Mouse (Mus musculus): Measurements from ENCODE around the gene Scap. TPM values are rescaled to one million over a fixed set of nuclear protein-coding genes. Genes with fewer than 3 reads are reported as not detected.
"Not testable (repeated sequence)": the region's sequence is repeated elsewhere in the genome, so short reads cannot be mapped to it uniquely, and the experiment has no call there.

Scap gene
- polyA plus RNA-seq, 1 experiment from 2014 or later, result 38.7 TPM

DNA sequence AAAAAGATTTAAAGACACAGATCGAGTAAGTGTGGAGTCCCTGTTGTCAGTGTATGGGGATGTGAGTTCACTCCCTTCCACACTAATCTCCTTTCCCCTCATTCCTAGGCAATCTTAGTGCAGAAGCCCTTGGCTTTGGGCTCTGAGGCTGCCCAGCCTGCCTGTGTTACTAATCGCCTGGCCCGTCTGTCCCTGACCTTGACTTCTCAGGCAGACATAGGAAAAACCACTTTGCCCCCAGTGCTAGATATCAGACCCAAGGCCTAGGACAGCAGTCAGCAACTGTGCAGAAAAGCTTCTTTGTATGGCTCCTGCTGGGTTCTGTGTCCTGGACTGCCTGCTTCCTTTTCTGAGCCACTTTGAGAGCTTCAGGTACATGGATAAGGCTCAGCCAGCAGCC, 42.6 kb downstream of the Scap start:
- peaks cover 38% of the 10 kb centered on the region for H3K36me3 ChIP-seq (ENCODE audit: insufficient read depth, low read length)
- WGBS, result 94% methylated on average over 3 of the region's 3 CpGs
- H3K9me3 ChIP-seq (ENCODE audit: low read length), result no peaks in the 10 kb centered on the region
- no peak overlapping the region for H3K9ac ChIP-seq (replicated peaks; ENCODE audit: low read length)
- no peak for ATAC-seq (ENCODE audit: low FRiP score, low TSS enrichment)
- H3K4me1 ChIP-seq (ENCODE audit: insufficient read depth, low read length), result peaks cover 3% of the 10 kb centered on the region; the same call in 1 of the 2 replicates
- H3K27ac ChIP-seq (ENCODE audit: low read length), result no peak overlapping the region
- H3K4me3 ChIP-seq (ENCODE audit: low read length), result no peak overlapping the region
- no peak overlapping the region for H3K4me2 ChIP-seq (replicated peaks; ENCODE audit: low read depth, low read length)
- no peaks in the 10 kb centered on the region for H3K27me3 ChIP-seq (ENCODE audit: insufficient read depth, low read length)

DNA sequence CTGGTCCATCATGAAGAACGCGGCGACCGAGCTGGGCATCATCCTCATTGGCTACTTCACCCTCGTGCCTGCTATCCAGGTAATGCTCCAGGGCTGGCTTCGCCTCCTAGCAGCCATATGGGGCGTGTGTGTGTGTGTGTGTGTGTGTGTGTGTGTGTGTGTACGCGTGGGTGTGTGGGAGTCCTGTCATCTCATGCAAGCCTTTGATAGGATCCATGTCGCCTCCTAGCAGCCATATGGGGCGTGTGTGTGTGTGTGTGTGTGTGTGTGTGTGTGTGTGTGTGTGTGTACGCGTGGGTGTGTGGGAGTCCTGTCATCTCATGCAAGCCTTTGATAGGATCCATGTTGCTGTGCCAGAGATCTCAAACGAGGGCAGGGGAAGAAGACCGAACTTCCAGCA, 44.6 kb downstream of the Scap start:
- not testable (repeated sequence) for H3K4me1 ChIP-seq (ENCODE audit: insufficient read depth, low read length); H3K4me2 ChIP-seq (replicated peaks; ENCODE audit: low read depth, low read length); H3K9me3 ChIP-seq (ENCODE audit: low read length); H3K4me3 ChIP-seq (ENCODE audit: low read length); ATAC-seq (ENCODE audit: low FRiP score, low TSS enrichment); H3K27me3 ChIP-seq (ENCODE audit: insufficient read depth, low read length); H3K9ac ChIP-seq (replicated peaks; ENCODE audit: low read length); H3K27ac ChIP-seq (ENCODE audit: low read length)
- 84% methylated on average over 15 of the region's 15 CpGs for WGBS
- H3K36me3 ChIP-seq (ENCODE audit: insufficient read depth, low read length), result peaks cover 40% of the 10 kb centered on the region

DNA sequence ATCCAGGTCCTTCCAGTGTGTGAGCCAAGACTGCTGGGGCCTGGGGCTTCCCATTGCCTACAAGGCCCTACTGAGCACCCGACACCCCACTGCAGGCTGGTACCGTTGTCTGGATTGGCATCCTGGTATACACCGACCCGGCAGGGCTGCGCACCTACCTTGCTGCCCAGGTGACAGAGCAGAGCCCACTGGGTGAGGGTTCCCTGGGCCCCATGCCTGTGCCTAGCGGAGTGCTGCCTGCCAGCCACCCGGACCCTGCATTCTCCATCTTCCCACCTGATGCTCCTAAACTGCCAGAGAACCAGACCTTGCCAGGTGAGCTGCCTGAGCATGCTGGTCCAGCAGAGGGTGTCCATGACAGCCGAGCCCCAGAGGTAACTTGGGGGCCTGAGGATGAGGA, 46.3 kb downstream of the Scap start:
- no peak overlapping the region for H3K27ac ChIP-seq (ENCODE audit: low read length)
- H3K4me3 ChIP-seq (ENCODE audit: low read length), result no peak overlapping the region
- H3K36me3 ChIP-seq (ENCODE audit: insufficient read depth, low read length), result peaks cover 45% of the 10 kb centered on the region
- WGBS, result 97% methylated on average over 8 of the region's 8 CpGs
- no peak overlapping the region for H3K9ac ChIP-seq (replicated peaks; ENCODE audit: low read length)
- peaks cover 6% of the 10 kb centered on the region; the same call in 1 of the 2 replicates for H3K4me1 ChIP-seq (ENCODE audit: insufficient read depth, low read length)
- no peaks in the 10 kb centered on the region for H3K9me3 ChIP-seq (ENCODE audit: low read length)
- no peak overlapping the region for H3K4me2 ChIP-seq (replicated peaks; ENCODE audit: low read depth, low read length)
- ATAC-seq (ENCODE audit: low FRiP score, low TSS enrichment), result no peak
- no peaks in the 10 kb centered on the region for H3K27me3 ChIP-seq (ENCODE audit: insufficient read depth, low read length)

DNA sequence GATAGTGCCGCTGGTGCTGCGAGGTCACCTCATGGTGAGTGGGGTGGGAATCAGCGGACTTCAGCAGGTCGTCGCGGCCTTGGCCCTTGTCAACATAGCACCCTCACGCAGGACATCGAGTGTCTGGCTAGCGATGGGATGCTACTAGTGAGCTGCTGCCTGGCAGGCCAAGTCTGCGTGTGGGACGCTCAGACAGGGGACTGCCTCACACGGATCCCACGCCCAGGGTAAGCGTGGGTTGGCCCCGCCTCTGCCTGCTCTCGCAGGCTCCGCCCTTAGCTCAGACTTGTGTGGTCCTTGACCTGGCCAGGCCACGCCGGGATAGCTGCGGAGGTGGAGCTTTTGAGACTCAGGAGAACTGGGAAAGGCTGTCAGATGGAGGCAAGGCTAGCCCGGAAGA, 47.6 kb downstream of the Scap start:
- no peaks in the 10 kb centered on the region for H3K9me3 ChIP-seq (ENCODE audit: low read length)
- WGBS, result 36% methylated on average over 21 of the region's 21 CpGs
- no peak overlapping the region for H3K4me3 ChIP-seq (ENCODE audit: low read length)
- no peak overlapping the region for H3K9ac ChIP-seq (replicated peaks; ENCODE audit: low read length)
- H3K27ac ChIP-seq (ENCODE audit: low read length), result no peak overlapping the region
- peak overlapping the region; percentile 20; the same call in 1 of the 2 replicates for H3K4me2 ChIP-seq (replicated peaks; ENCODE audit: low read depth, low read length)
- H3K27me3 ChIP-seq (ENCODE audit: insufficient read depth, low read length), result no peaks in the 10 kb centered on the region
- ATAC-seq (ENCODE audit: low FRiP score, low TSS enrichment), result peak; percentile 44
- peaks cover 56% of the 10 kb centered on the region for H3K36me3 ChIP-seq (ENCODE audit: insufficient read depth, low read length)
- peaks cover 6% of the 10 kb centered on the region; the same call in 1 of the 2 replicates for H3K4me1 ChIP-seq (ENCODE audit: insufficient read depth, low read length)

DNA sequence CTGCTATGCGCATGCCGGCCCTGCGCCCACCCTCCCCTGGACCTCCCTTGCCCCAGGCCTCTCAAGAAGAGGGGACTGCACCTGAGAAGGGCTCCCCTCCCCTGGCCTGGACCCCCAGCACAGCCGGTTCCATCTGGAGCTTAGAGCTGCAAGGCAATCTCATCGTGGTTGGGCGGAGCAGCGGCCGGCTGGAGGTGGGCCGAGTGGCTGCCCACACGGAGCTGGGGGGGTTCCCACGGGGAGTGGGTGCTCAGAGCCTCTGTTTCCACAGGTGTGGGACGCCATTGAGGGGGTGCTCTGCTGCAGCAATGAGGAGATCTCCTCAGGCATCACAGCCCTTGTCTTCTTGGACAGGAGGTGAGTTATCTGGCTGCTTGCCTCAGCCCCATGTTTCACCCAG, 48.2 kb downstream of the Scap start:
- H3K4me2 ChIP-seq (replicated peaks; ENCODE audit: low read depth, low read length), result no peak overlapping the region

DNA sequence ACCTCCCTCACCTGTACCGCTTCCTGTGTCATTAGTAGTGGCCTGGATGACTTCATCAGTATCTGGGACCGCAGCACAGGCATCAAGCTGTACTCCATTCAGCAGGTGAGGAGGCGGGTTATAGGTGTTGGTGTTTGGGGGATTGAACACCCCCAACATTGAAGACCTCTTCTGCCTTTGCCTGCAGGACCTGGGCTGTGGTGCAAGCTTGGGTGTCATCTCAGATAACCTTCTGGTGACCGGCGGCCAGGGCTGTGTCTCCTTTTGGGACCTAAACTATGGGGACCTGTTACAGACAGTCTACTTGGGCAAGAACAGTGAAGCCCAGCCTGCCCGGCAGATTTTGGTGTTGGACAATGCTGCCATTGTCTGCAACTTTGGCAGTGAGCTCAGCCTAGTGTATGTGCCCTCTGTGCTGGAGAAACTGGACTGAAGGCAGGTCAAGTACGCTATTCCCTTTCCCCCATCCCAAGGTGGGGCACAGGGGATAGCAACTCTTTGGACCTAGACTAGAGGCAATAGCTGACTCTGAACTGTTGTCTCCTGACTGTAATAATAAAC, 51.4 kb downstream of the Scap start:
- Histone ChIP-seq H3K9ac (replicated peaks; ENCODE audit: low read length) (no peak overlapping the region), H3K27me3 (ENCODE audit: insufficient read depth, low read length) (no peaks in the 10 kb centered on the region), H3K4me3 (ENCODE audit: low read length) (no peak overlapping the region), H3K36me3 (ENCODE audit: insufficient read depth, low read length) (peaks cover 74% of the 10 kb centered on the region), H3K9me3 (ENCODE audit: low read length) (no peaks in the 10 kb centered on the region), H3K4me2 (replicated peaks; ENCODE audit: low read depth, low read length) (no peak overlapping the region), H3K27ac (ENCODE audit: low read length) (no peak overlapping the region), H3K4me1 (ENCODE audit: insufficient read depth, low read length) (peaks cover 6% of the 10 kb centered on the region; the same call in 1 of the 2 replicates)
- ATAC-seq (ENCODE audit: low FRiP score, low TSS enrichment), result no peak
- 90% methylated on average over 7 of the region's 7 CpGs for WGBS

More for the DNA sequence above, 48.2 kb downstream of the Scap start:
- no peak overlapping the region for H3K9ac ChIP-seq (replicated peaks; ENCODE audit: low read length)
- ATAC-seq (ENCODE audit: low FRiP score, low TSS enrichment), result no peak
- H3K4me3 ChIP-seq (ENCODE audit: low read length), result no peak overlapping the region
- H3K4me1 ChIP-seq (ENCODE audit: insufficient read depth, low read length), result peaks cover 6% of the 10 kb centered on the region; the same call in 1 of the 2 replicates
- no peaks in the 10 kb centered on the region for H3K27me3 ChIP-seq (ENCODE audit: insufficient read depth, low read length)
- H3K27ac ChIP-seq (ENCODE audit: low read length), result no peak overlapping the region
- 73% methylated on average over 12 of the region's 12 CpGs for WGBS
- peaks cover 62% of the 10 kb centered on the region for H3K36me3 ChIP-seq (ENCODE audit: insufficient read depth, low read length)
- H3K9me3 ChIP-seq (ENCODE audit: low read length), result no peaks in the 10 kb centered on the region

DNA sequence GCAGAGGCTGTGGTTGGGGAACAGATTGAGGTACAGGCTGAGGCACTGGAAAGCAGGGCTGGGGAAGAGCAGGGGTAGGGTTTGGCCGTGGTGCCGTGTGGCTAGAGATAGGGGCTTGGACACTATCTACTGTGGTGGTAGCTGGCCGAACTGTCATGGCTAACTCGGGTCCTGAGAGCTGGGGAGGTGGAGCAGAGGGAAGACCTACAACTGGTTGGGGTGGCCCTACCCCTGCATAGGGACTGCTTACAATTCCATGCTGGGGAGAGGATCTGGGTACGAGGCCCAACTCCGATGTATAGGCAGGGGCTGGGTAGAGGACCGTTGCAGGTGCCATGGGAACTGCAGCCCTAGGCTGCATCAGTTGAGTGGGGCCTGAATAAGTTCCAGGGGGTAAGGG, 54.9 kb downstream of the Scap start:
- no peak for ATAC-seq (ENCODE audit: low FRiP score, low TSS enrichment)
- WGBS, result 90% methylated on average over 7 of the region's 7 CpGs

DNA sequence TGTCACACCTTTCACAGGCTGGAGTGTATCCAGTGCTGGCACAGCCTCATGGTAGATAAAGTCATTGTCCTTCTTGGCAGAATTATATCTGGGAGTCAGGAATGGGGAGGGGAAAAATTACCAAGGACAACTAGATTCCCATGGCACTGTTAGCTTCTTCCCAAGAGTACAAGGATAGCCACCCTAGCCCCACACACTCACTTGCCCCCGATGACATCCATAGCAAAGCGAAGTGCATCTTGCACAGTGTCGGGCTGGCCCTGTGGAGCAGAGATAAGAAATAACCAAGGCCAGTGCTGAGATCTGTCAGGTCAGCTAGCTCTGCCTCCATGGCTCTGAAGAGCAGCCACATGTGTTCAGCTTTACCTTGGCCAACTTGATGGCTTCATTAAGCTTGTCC, 57.8 kb downstream of the Scap start:
- WGBS, result 100% methylated on average over 3 of the region's 3 CpGs
- Histone ChIP-seq H3K4me1 (ENCODE audit: insufficient read depth, low read length) (no peaks in the 10 kb centered on the region), H3K27ac (ENCODE audit: low read length) (no peak overlapping the region), H3K36me3 (ENCODE audit: insufficient read depth, low read length) (peaks cover 79% of the 10 kb centered on the region), H3K27me3 (ENCODE audit: insufficient read depth, low read length) (no peaks in the 10 kb centered on the region), H3K4me2 (replicated peaks; ENCODE audit: low read depth, low read length) (no peak overlapping the region), H3K9ac (replicated peaks; ENCODE audit: low read length) (no peak overlapping the region), H3K9me3 (ENCODE audit: low read length) (no peaks in the 10 kb centered on the region), H3K4me3 (ENCODE audit: low read length) (no peak overlapping the region)
- no peak for ATAC-seq (ENCODE audit: low FRiP score, low TSS enrichment)

More for the DNA sequence above, 54.9 kb downstream of the Scap start:
- H3K27me3 ChIP-seq (ENCODE audit: insufficient read depth, low read length), result no peaks in the 10 kb centered on the region
- no peaks in the 10 kb centered on the region for H3K9me3 ChIP-seq (ENCODE audit: low read length)
- H3K4me1 ChIP-seq (ENCODE audit: insufficient read depth, low read length), result no peaks in the 10 kb centered on the region
- peaks cover 96% of the 10 kb centered on the region for H3K36me3 ChIP-seq (ENCODE audit: insufficient read depth, low read length)
- no peak overlapping the region for H3K4me3 ChIP-seq (ENCODE audit: low read length)
- no peak overlapping the region for H3K4me2 ChIP-seq (replicated peaks; ENCODE audit: low read depth, low read length)
- H3K27ac ChIP-seq (ENCODE audit: low read length), result no peak overlapping the region
- no peak overlapping the region for H3K9ac ChIP-seq (replicated peaks; ENCODE audit: low read length)

DNA sequence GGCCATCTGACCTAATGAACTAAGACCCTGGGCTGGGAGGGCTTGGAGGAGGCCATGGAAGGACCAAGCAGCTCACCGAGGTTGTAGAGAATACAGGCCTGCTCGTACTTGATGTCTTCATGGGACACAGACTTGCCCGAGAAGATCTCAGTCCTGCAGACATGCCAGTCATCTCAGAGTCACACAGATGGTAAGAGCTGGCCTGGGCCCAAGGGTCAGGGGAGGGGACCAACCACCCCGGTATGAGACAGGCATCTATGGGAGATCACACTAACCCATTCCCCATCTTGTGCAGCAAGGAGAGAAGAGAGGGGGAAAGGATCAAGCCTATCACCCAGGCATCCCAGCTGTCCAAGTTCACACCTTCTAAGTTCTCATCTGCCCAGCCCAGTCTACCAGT, 60.2 kb downstream of the Scap start:
- no peak overlapping the region for H3K4me3 ChIP-seq (ENCODE audit: low read length)

DNA sequence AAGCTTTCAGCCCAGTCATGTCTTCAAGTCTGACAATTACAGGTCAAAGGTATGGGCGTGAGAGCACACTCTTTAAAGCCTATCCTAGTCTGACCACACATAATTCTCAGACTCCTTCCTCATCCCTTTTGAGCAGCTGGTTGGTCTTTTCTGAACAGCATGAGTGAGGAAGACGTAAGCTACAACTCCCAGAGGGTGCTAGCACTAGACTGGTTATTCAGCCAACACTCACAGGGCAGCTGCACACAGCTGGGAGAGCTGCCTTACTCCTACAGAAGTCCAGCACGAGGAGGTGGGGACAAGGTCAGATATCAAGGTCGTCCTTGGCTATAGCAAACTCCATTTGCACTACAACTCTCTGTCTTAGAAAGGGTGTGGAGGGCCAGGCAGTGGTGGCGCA, 67.6 kb downstream of the Scap start:
- H3K9ac ChIP-seq (replicated peaks; ENCODE audit: low read length), result no peak overlapping the region
- no peak overlapping the region for H3K4me3 ChIP-seq (ENCODE audit: low read length)
- H3K27me3 ChIP-seq (ENCODE audit: insufficient read depth, low read length), result no peaks in the 10 kb centered on the region
- H3K36me3 ChIP-seq (ENCODE audit: insufficient read depth, low read length), result peaks cover 14% of the 10 kb centered on the region; the same call in 1 of the 2 replicates
- ATAC-seq (ENCODE audit: low FRiP score, low TSS enrichment), result peak; percentile 63; the same call in 1 of the 2 replicates
- WGBS, result 68% methylated on average over 5 of the region's 5 CpGs
- no peaks in the 10 kb centered on the region for H3K4me1 ChIP-seq (ENCODE audit: insufficient read depth, low read length)
- no peaks in the 10 kb centered on the region for H3K9me3 ChIP-seq (ENCODE audit: low read length)
- no peak overlapping the region for H3K27ac ChIP-seq (ENCODE audit: low read length)
- H3K4me2 ChIP-seq (replicated peaks; ENCODE audit: low read depth, low read length), result no peak overlapping the region

More for the DNA sequence above, 60.2 kb downstream of the Scap start:
- Histone ChIP-seq H3K36me3 (ENCODE audit: insufficient read depth, low read length) (peaks cover 61% of the 10 kb centered on the region), H3K9me3 (ENCODE audit: low read length) (no peaks in the 10 kb centered on the region), H3K27me3 (ENCODE audit: insufficient read depth, low read length) (no peaks in the 10 kb centered on the region), H3K4me2 (replicated peaks; ENCODE audit: low read depth, low read length) (no peak overlapping the region), H3K9ac (replicated peaks; ENCODE audit: low read length) (no peak overlapping the region), H3K27ac (ENCODE audit: low read length) (no peak overlapping the region), H3K4me1 (ENCODE audit: insufficient read depth, low read length) (no peaks in the 10 kb centered on the region)
- ATAC-seq (ENCODE audit: low FRiP score, low TSS enrichment), result no peak
- WGBS, result 92% methylated on average over 4 of the region's 4 CpGs
